Mouse (Mus musculus): ENCODE data around the gene Lax1. TPM values are rescaled to one million over a fixed set of nuclear protein-coding genes. Genes with fewer than 3 reads are reported as not detected.

The Lax1 gene
- total RNA-seq (2012; rRNA removed) (not detected in 2 replicates), polyA plus RNA-seq (2012; ENCODE audit: insufficient read depth in 1 of 2, insufficient read length in 2 of 2, low read depth in 1 of 2, low replicate concordance in 2 of 2, missing spikeins in 1 of 2) (under 1 TPM in 1 of 2 experiments, not detected in 1; 0.04 TPM)

- no peaks in the 10 kb centered on the region for H3K9me3 ChIP-seq (replicated peaks; ENCODE audit: insufficient read depth, low read length)
- H3K79me2 ChIP-seq (ENCODE audit: control insufficient read depth, insufficient read depth, low read length, poor library complexity): no peaks in the 10 kb centered on the region
- H3K9ac ChIP-seq (ENCODE audit: control insufficient read depth, low read depth, low read length, poor library complexity, severe bottlenecking): no peak within 1 kb of the TSS
- peaks cover 0 to 5% of the 10 kb centered on the region in 2 experiments; a peak in 2 of 4 replicates for H3K27me3 ChIP-seq (ENCODE audit: control insufficient read depth in 1 of 2, insufficient read depth in 2 of 2, low read length in 2 of 2)
- TF ChIP-seq SIN3A (IDR thresholded peaks at IDR 0.05; ENCODE audit: low read length): no peak
- TF ChIP-seq E2F4 (IDR thresholded peaks at IDR 0.05; ENCODE audit: borderline replicate concordance, low read depth, low read length): no peak
- no peak for TF ChIP-seq TBP (IDR thresholded peaks at IDR 0.05; ENCODE audit: low read depth, low read length)
- TF ChIP-seq MEF2A (IDR thresholded peaks at IDR 0.05; ENCODE audit: extremely low read depth, insufficient replicate concordance, low read depth, low read length, poor library complexity, severe bottlenecking): no peak
- TF ChIP-seq KAT2A (conservative IDR thresholded peaks at IDR 0.05; ENCODE audit: low read depth, low read length): no peak
- TF ChIP-seq ETS1 (IDR thresholded peaks at IDR 0.05; ENCODE audit: low read depth, low read length): no peak
- TF ChIP-seq NELFE (IDR thresholded peaks at IDR 0.05; ENCODE audit: low read depth, low read length): no peak
- TF ChIP-seq ZMIZ1 (IDR thresholded peaks at IDR 0.05; ENCODE audit: low read depth, low read length): no peak
- no peak for TF ChIP-seq MAFK (IDR thresholded peaks at IDR 0.05; ENCODE audit: borderline replicate concordance, low read depth, low read length)
- TF ChIP-seq JUND (IDR thresholded peaks at IDR 0.05; ENCODE audit: low read depth, low read length): no peak
- TF ChIP-seq CTCF (IDR thresholded peaks at IDR 0.05 in 2 of 3, conservative IDR thresholded peaks at IDR 0.05 in 1 of 3; ENCODE audit: control insufficient read depth in 1 of 3, insufficient read depth in 1 of 3, low read depth in 2 of 3, low read length in 3 of 3, poor library complexity in 1 of 3, severe bottlenecking in 1 of 3): no peak
- TF ChIP-seq ZNF384 (IDR thresholded peaks at IDR 0.05; ENCODE audit: low read depth, low read length): no peak
- no peak for TF ChIP-seq ZC3H11A (IDR thresholded peaks at IDR 0.05; ENCODE audit: low read depth, low read length)
- TF ChIP-seq POLR2AphosphoS2 (IDR thresholded peaks at IDR 0.05; ENCODE audit: low read length): no peak
- no peak for TF ChIP-seq CHD2 (IDR thresholded peaks at IDR 0.05; ENCODE audit: low read length)
- no peak for TF ChIP-seq EP300 (IDR thresholded peaks at IDR 0.05; ENCODE audit: low read depth in 1 of 2, low read length in 2 of 2)
- H3K4me3 ChIP-seq (ENCODE audit: control insufficient read depth in 1 of 2, insufficient read depth in 1 of 2, low read depth in 2 of 2, low read length in 2 of 2): no peak within 1 kb of the TSS
- no peaks in the 10 kb centered on the region for H3K4me1 ChIP-seq (ENCODE audit: control insufficient read depth in 1 of 2, insufficient read depth in 2 of 2, low read length in 2 of 2)
- no peak within 1 kb of the TSS for H3K27ac ChIP-seq (ENCODE audit: control insufficient read depth, low read depth, low read length)
- H3K36me3 ChIP-seq (ENCODE audit: control insufficient read depth in 1 of 2, insufficient read depth in 2 of 2, low read length in 2 of 2): no peaks in the 10 kb centered on the region
- DNase-seq (ENCODE audit: low read depth, low spot score): no peak
These were observed at the start of gene Lax1 for GRCm38 (mm10) chr1:133689897-133690296. Gene Lax1 (minus strand): TSS chr1:133690108.

- H3K9ac ChIP-seq (ENCODE audit: control insufficient read depth, low read depth, low read length, poor library complexity, severe bottlenecking): no peak overlapping the region
- no peaks in the 10 kb centered on the region for H3K27me3 ChIP-seq (ENCODE audit: control insufficient read depth in 1 of 2, insufficient read depth in 2 of 2, low read length in 2 of 2)
- no peak for TF ChIP-seq EP300 (IDR thresholded peaks at IDR 0.05; ENCODE audit: low read depth in 1 of 2, low read length in 2 of 2)
- no peaks in the 10 kb centered on the region for H3K79me2 ChIP-seq (ENCODE audit: control insufficient read depth, insufficient read depth, low read length, poor library complexity)
- peaks cover 0 to 3% of the 10 kb centered on the region in 2 experiments; a peak in 1 of 4 replicates for H3K36me3 ChIP-seq (ENCODE audit: control insufficient read depth in 1 of 2, insufficient read depth in 2 of 2, low read length in 2 of 2)
- H3K4me3 ChIP-seq (ENCODE audit: control insufficient read depth in 1 of 2, insufficient read depth in 1 of 2, low read depth in 2 of 2, low read length in 2 of 2): no peak overlapping the region
- no peaks in the 10 kb centered on the region for H3K9me3 ChIP-seq (replicated peaks; ENCODE audit: insufficient read depth, low read length)
- no peak overlapping the region for H3K27ac ChIP-seq (ENCODE audit: control insufficient read depth, low read depth, low read length)
- DNase-seq (ENCODE audit: low read depth, low spot score): no peak
- no peaks in the 10 kb centered on the region for H3K4me1 ChIP-seq (ENCODE audit: control insufficient read depth in 1 of 2, insufficient read depth in 2 of 2, low read length in 2 of 2)
These were observed 46.8 kb upstream of the Lax1 start for GRCm38 (mm10) chr1:133736664-133737063.
